Mouse (Mus musculus) spleen, postnatal 0 days (tissue): ENCODE measurements around the gene Kcnc1. TPM values are rescaled to one million over a fixed set of nuclear protein-coding genes. Genes with fewer than 3 reads are reported as not detected.

Experiments
- polyA plus RNA-seq: library from polyadenylated mRNA; unstranded; fragments of >200 nt; fragmentation: Nextera tagmentation; extraction: Ambion mirVana; gene quantifications from 2 replicates; pipeline ENCODE4 v1.2.1, GENCODE M21; 2015

Gene Kcnc1
- 0.08 TPM in 1 of 2 replicates, not detected in the other for polyA plus RNA-seq

DNA sequence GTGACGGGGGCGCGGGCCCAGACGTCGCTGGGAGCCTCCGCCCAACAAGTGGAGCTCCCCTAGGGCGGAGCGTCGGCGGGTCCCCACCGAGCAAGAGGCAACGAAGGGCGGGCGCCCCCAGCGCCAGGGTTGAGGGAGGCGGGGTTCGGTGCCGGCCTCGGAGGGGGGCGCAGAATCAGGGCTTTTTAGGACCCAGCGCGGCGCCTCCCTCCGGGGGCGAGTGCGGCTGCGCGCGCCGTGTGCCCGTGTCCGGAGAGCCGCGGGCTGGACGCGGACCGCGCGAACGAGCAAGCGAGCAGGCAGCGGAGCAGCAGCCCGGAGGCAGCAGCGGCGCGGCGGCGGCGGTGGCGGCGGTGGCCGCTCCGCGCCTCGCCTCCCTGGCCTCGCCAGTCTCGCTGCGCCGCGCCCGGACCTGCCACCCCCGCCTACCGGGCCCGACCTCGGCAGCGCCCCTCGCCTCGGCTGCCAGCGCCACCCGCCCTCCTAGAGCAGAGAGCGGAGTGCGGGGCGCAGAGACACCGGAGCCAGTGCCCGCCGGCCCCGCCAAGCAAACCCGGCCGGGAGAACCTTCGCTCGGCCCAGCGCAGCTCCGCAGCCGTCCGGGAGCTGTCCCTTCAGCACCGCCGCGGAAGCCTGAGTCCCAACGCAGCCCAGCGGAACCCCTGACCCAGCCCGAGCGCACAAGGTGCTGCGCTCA is at the start of gene Kcnc1:
TSS of gene Kcnc1 (plus strand) at position 267 of the 697 bp plus-strand sequence.

DNA sequence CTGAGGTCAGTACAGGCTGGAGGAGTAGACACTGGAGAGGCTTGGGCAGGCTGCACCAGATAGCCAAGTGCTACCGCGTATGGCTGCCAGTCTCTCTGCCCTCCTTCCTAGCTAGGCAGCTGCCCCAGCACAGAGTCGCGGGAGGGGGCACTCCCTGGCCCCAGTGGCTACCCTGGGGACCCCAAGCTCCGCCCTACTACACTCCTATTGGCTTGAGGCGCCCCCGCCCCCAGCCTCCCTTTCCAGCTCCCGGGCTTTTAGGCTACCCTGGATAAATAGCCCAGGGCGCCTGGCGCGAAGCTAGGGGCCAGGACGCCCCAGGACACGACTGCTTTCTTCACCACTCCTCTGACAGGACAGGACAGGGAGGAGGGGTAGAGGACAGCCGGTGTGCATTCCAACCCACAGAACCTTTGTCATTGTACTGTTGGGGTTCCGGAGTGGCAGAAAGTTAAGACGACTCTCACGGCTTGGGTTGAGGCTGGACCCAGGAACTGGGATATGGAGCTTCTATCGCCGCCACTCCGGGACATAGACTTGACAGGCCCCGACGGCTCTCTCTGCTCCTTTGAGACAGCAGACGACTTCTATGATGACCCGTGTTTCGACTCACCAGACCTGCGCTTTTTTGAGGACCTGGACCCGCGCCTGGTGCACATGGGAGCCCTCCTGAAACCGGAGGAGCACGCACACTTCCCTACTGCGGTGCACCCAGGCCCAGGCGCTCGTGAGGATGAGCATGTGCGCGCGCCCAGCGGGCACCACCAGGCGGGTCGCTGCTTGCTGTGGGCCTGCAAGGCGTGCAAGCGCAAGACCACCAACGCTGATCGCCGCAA is 19.9 kb upstream of the Kcnc1 start, which contains the start of gene Myod1:
TSS of gene Myod1 (plus strand) at position 303 of the 836 bp plus-strand sequence.

Other genes with a start within 250 kb of the Kcnc1 start
- 0.14 and 0.15 TPM in 2 replicates for gene Abcc8, start 216.5 kb upstream of the Kcnc1 start, polyA plus RNA-seq
- 0.16 TPM in 1 of 2 replicates, not detected in the other for gene Ush1c, start 158.0 kb upstream of the Kcnc1 start, polyA plus RNA-seq
- not detected in 2 replicates for gene Otog, start 155.5 kb upstream of the Kcnc1 start, polyA plus RNA-seq
- 0.11 TPM in 1 of 2 replicates, not detected in the other for gene Myod1, start 20.0 kb upstream of the Kcnc1 start, polyA plus RNA-seq
- gene Sergef, start 243.3 kb downstream of the Kcnc1 start, polyA plus RNA-seq: 6.3 and 9.4 TPM in 2 replicates